Mouse (Mus musculus): ENCODE data around the gene Scpep1. TPM values are rescaled to one million over a fixed set of nuclear protein-coding genes. Genes with fewer than 3 reads are reported as not detected.
"Not testable (repeated sequence)": the region's sequence is repeated elsewhere in the genome, so short reads cannot be mapped to it uniquely, and the experiment has no call there.

The Scpep1 gene
- polyA plus RNA-seq, 1 experiment from 2014 or later = 88.7 TPM

GRCm38 (mm10) chr11:88891921-88892561 is 63.2 kb downstream of the Scpep1 start:
- H3K9ac ChIP-seq; H3K36me3 ChIP-seq; H3K9me3 ChIP-seq; H3K4me3 ChIP-seq; H3K4me2 ChIP-seq; H3K27ac ChIP-seq; H3K4me1 ChIP-seq; ATAC-seq (ENCODE audit: borderline replicate concordance, extremely low read depth, low FRiP score, low TSS enrichment); H3K27me3 ChIP-seq: not testable (repeated sequence)
- 96% methylated on average over 22 of the region's 24 CpGs for WGBS

GRCm38 (mm10) chr11:88891446-88891845 is 63.8 kb downstream of the Scpep1 start:
- not testable (repeated sequence) for H3K27ac ChIP-seq; H3K27me3 ChIP-seq; H3K36me3 ChIP-seq; H3K9me3 ChIP-seq; H3K4me1 ChIP-seq; H3K9ac ChIP-seq; H3K4me3 ChIP-seq; H3K4me2 ChIP-seq; ATAC-seq (ENCODE audit: borderline replicate concordance, extremely low read depth, low FRiP score, low TSS enrichment)
- WGBS = 98% methylated on average over 9 of the region's 12 CpGs

- 97% methylated on average over 6 of the region's 11 CpGs for WGBS
- not testable (repeated sequence) for H3K27ac ChIP-seq; H3K4me1 ChIP-seq; H3K9me3 ChIP-seq; H3K36me3 ChIP-seq; H3K9ac ChIP-seq; H3K27me3 ChIP-seq; ATAC-seq (ENCODE audit: borderline replicate concordance, extremely low read depth, low FRiP score, low TSS enrichment); H3K4me3 ChIP-seq; H3K4me2 ChIP-seq
Observed at GRCm38 (mm10) chr11:88890904-88891303, 64.4 kb downstream of the Scpep1 start.

- Histone ChIP-seq H3K36me3 (no peaks in the 10 kb centered on the region), H3K4me2 (no peak overlapping the region), H3K27me3 (no peaks in the 10 kb centered on the region), H3K4me3 (no peak overlapping the region), H3K9me3 (no peaks in the 10 kb centered on the region), H3K27ac (no peak overlapping the region), H3K4me1 (no peaks in the 10 kb centered on the region), H3K9ac (no peak overlapping the region)
- ATAC-seq (ENCODE audit: borderline replicate concordance, extremely low read depth, low FRiP score, low TSS enrichment) = no peak
- WGBS = 80% methylated on average over 2 of the region's 2 CpGs
Observed at GRCm38 (mm10) chr11:88888996-88889395, 66.3 kb downstream of the Scpep1 start.

GRCm38 (mm10) chr11:88884376-88885065 is 70.7 kb downstream of the Scpep1 start:
- ATAC-seq (ENCODE audit: borderline replicate concordance, extremely low read depth, low FRiP score, low TSS enrichment) = no peak
- no peak overlapping the region for H3K4me3 ChIP-seq
- 59% methylated on average over 8 of the region's 8 CpGs for WGBS
- no peaks in the 10 kb centered on the region for H3K27me3 ChIP-seq
- H3K4me2 ChIP-seq = no peak overlapping the region
- no peak overlapping the region for H3K27ac ChIP-seq
- no peaks in the 10 kb centered on the region for H3K4me1 ChIP-seq
- no peak overlapping the region for H3K9ac ChIP-seq
- no peaks in the 10 kb centered on the region for H3K9me3 ChIP-seq
- no peaks in the 10 kb centered on the region for H3K36me3 ChIP-seq

GRCm38 (mm10) chr11:88878011-88878410 is 77.3 kb downstream of the Scpep1 start:
- ATAC-seq (ENCODE audit: borderline replicate concordance, extremely low read depth, low FRiP score, low TSS enrichment) = no peak
- no peaks in the 10 kb centered on the region; the same call in 1 of the 2 replicates for H3K4me1 ChIP-seq
- WGBS = 86% methylated on average over 12 of the region's 12 CpGs
- no peaks in the 10 kb centered on the region for H3K36me3 ChIP-seq
- no peaks in the 10 kb centered on the region for H3K9me3 ChIP-seq
- H3K4me2 ChIP-seq = no peak overlapping the region
- H3K27ac ChIP-seq = no peak overlapping the region
- H3K27me3 ChIP-seq = peaks cover 6% of the 10 kb centered on the region; the same call in 1 of the 2 replicates
- H3K9ac ChIP-seq = no peak overlapping the region
- H3K4me3 ChIP-seq = no peak overlapping the region

Other genes with a start within 250 kb of the Scpep1 start
- 12.0 and 13.8 TPM in 2 replicates for gene Msi2, start 237.0 kb downstream of the Scpep1 start, polyA plus RNA-seq (2015; fragmentation: Nextera tagmentation; extraction: Ambion mirVana)
- gene Akap1, start 90.9 kb downstream of the Scpep1 start, polyA plus RNA-seq (2015; fragmentation: Nextera tagmentation; extraction: Ambion mirVana) = 18.3 and 18.8 TPM in 2 replicates
- not detected in 2 replicates for gene Elobl, start 11.5 kb upstream of the Scpep1 start, polyA plus RNA-seq (2015; fragmentation: Nextera tagmentation; extraction: Ambion mirVana)
- gene Coil, start 14.8 kb upstream of the Scpep1 start, polyA plus RNA-seq (2015; fragmentation: Nextera tagmentation; extraction: Ambion mirVana) = 16.0 and 16.9 TPM in 2 replicates
- gene Trim25, start 43.9 kb upstream of the Scpep1 start, polyA plus RNA-seq (2015; fragmentation: Nextera tagmentation; extraction: Ambion mirVana) = 23.1 and 25.9 TPM in 2 replicates
- gene Dgke, start 111.4 kb upstream of the Scpep1 start, polyA plus RNA-seq (2015; fragmentation: Nextera tagmentation; extraction: Ambion mirVana) = 5.5 and 5.8 TPM in 2 replicates
- gene Gm525, start 118.4 kb upstream of the Scpep1 start, polyA plus RNA-seq (2015; fragmentation: Nextera tagmentation; extraction: Ambion mirVana) = 0.53 and 2.2 TPM in 2 replicates